Mouse (Mus musculus): Measurements from ENCODE around the gene Kdm1b. TPM values are rescaled to one million over a fixed set of nuclear protein-coding genes. Genes with fewer than 3 reads are reported as not detected.

The Kdm1b gene
- polyA plus RNA-seq, 1 experiment from 2014 or later = 11.1 TPM

DNA sequence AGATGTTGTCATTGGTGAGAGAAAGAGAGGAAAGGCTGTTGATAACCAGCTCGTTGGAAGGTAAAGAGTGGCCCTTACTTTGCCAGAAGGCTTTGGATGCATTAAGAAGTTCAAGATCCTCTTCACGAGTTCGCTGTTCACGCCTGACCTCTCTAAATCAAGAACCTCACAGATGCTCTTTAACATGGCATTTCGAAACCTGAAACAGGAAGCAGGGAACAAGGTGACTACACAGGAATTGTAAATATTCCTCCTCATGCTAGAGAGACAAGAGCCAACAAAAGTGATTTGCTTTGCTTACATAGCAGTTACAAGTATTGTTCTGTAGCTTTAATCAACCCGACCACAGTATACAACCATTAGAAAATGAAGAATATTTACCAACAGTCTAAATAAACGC is 56.0 kb downstream of the Kdm1b start:
- no peaks in the 10 kb centered on the region for H3K27me3 ChIP-seq (replicated peaks)
- H3K4me3 ChIP-seq (replicated peaks) = no peak overlapping the region
- no peak for ATAC-seq
- H3K36me3 ChIP-seq = peaks cover 7% of the 10 kb centered on the region; the same call in 1 of the 2 replicates
- no peak overlapping the region for H3K27ac ChIP-seq
- 76% methylated on average over 7 of the region's 7 CpGs for WGBS
- H3K9ac ChIP-seq = no peak overlapping the region
- peaks cover 13% of the 10 kb centered on the region for H3K4me1 ChIP-seq (replicated peaks)
- H3K4me2 ChIP-seq (replicated peaks) = no peak overlapping the region
- no peaks in the 10 kb centered on the region for H3K9me3 ChIP-seq

DNA sequence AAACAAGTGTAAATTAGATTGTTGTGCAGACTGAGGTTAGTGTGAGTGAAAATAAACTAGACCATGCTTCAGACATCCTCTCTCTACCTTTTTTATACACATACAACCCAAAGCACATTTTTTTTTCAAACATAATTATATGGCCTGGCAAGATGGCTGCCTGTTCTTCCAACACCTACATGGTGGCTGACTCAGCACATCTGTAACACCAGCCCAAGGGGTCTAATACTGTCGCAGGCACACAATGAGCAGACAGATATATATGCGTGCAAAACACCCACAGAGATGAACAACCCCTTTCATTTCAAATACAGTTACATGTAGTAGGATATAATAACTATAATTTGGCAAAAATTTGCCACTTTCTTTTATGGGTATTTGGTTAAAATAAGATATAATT is 57.3 kb downstream of the Kdm1b start:
- peaks cover 7% of the 10 kb centered on the region; the same call in 1 of the 2 replicates for H3K36me3 ChIP-seq
- WGBS = 91% methylated on average over 2 of the region's 2 CpGs
- ATAC-seq = no peak

DNA sequence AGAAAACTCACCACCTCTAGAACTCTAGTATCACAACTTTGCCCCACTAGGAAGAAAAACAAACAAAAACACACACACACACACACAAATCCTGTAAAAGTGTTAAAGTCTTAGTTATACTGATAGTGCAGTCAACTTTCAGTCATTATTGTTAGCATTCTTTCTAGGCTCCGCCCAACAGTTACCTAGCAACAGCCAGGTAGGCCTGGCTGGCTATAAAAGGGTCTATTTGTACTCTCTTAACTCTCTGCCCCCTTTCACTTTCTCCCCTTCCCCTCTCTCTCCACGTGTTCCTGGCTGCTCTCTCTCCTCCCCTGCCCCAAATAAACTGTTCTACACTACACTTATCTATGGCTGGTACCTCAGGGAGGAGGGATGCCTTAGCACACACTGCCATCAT is 60.8 kb downstream of the Kdm1b start:
- Histone ChIP-seq H3K36me3 (peaks cover 2% of the 10 kb centered on the region; the same call in 1 of the 2 replicates), H3K4me1 (replicated peaks) (peaks cover 18% of the 10 kb centered on the region), H3K4me3 (replicated peaks) (peak overlapping the region; percentile 26), H3K9me3 (no peaks in the 10 kb centered on the region), H3K4me2 (replicated peaks) (peak overlapping the region; percentile 64), H3K27me3 (replicated peaks) (no peaks in the 10 kb centered on the region), H3K9ac (no peak overlapping the region), H3K27ac (no peak overlapping the region)
- WGBS = 15% methylated on average over 2 of the region's 2 CpGs
- ATAC-seq = no peak

More for the DNA sequence above, 57.3 kb downstream of the Kdm1b start:
- H3K4me3 ChIP-seq (replicated peaks) = no peak overlapping the region
- no peaks in the 10 kb centered on the region for H3K9me3 ChIP-seq
- H3K27me3 ChIP-seq (replicated peaks) = no peaks in the 10 kb centered on the region
- no peak overlapping the region for H3K4me2 ChIP-seq (replicated peaks)
- no peak overlapping the region for H3K27ac ChIP-seq
- no peak overlapping the region for H3K9ac ChIP-seq
- H3K4me1 ChIP-seq (replicated peaks) = peaks cover 14% of the 10 kb centered on the region

DNA sequence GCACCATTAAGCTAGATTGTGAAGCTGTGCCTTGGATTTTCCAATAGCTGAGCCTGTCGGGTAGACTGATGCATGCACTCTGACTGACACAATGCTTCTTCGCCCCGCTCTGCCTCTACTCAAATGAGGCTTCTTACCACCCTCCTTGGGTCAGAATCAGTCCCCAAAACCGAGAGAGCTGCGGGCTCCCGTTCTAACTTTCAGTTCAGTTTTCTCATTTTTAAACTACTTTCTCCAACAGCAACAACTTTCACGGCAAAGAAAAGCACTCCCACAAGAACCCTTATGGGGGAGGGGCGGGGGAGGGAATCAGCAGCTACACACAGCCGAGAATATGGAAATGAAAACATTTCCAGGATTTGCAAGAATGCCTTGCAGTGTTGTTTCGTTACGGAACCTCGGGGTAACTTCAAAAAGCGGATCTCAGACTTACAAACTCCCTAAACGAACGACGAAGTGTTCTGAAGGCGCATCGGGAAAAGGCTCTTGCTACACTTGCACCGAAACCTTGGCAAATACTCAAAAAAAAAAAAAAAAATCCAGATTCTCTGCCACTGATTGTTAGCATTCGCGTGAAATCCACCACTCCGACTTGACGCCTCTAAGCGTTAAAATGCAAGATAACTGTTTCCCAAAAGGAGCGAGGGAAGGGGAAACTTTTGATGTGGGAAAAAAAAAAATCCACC is 61.7 kb downstream of the Kdm1b start:
- Histone ChIP-seq H3K4me3 (replicated peaks) (peak overlapping the region; percentile 96), H3K9ac (peak overlapping the region; percentile 96), H3K9me3 (no peaks in the 10 kb centered on the region), H3K4me1 (replicated peaks) (peaks cover 18% of the 10 kb centered on the region), H3K36me3 (no peaks in the 10 kb centered on the region), H3K4me2 (replicated peaks) (peak overlapping the region; percentile 64), H3K27ac (peak overlapping the region; percentile 100), H3K27me3 (replicated peaks) (no peaks in the 10 kb centered on the region)
- no peak for ATAC-seq
- under 1% methylated on average over 25 of the region's 25 CpGs for WGBS

DNA sequence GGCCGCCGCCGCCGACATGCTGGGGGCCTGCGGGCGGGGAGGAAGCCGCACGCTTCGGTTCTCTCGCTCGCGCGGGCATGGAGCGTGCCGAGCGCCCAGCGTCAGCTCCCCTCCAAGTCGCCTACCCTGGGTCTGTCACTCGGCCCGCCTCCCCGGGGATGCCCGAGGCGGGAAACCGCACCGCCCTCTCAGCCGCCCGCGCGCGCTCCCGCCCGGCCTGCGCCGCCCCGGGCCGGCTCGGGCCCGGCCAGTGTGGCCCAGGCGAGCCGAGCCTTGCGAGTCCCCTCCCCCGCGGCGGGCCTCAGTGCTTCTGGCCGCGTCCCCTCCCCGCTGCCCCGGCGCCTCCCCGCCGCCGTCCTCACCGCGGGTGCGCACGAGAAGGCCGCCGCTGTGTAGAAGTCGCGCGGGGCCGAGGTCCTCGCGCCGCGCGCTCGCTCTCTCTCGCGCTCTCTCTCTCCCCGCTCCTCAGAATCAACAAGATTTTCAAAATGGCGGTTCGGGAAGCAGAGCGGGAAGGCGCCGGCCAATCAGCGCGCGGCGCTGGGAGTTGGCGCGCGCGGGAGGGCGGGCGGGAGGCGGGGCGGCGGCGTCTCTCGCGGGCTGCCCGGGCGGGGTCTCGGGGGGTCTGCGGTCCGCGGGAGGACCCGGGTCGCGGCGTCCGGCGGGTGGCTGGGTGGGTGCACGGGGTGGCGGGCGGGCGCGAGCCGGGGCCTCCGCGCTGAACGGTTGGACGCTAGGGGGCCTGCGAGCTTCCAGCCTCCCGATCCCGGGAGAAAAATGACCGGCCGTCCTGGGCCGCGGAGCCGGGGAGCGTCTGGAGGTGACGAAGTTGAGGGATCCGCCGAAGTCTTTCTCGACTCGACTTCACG is 62.6 kb downstream of the Kdm1b start, which contains the start of gene Dek:
Dek (minus strand) TSS at position 491 of the 869 bp plus-strand sequence.
- peak within 1 kb of the TSS; percentile 96 for H3K9ac ChIP-seq
- H3K4me1 ChIP-seq (replicated peaks) = peaks cover 18% of the 10 kb centered on the region
- no peaks in the 10 kb centered on the region for H3K9me3 ChIP-seq
- H3K4me2 ChIP-seq (replicated peaks) = peak within 1 kb of the TSS; percentile 64
- no peaks in the 10 kb centered on the region for H3K27me3 ChIP-seq (replicated peaks)
- no peaks in the 10 kb centered on the region for H3K36me3 ChIP-seq
- peak within 1 kb of the TSS; percentile 100 for H3K27ac ChIP-seq
- WGBS = under 1% methylated on average over 113 of the region's 129 CpGs
- H3K4me3 ChIP-seq (replicated peaks) = peak within 1 kb of the TSS; percentile 96
- ATAC-seq = peak; percentile 94

DNA sequence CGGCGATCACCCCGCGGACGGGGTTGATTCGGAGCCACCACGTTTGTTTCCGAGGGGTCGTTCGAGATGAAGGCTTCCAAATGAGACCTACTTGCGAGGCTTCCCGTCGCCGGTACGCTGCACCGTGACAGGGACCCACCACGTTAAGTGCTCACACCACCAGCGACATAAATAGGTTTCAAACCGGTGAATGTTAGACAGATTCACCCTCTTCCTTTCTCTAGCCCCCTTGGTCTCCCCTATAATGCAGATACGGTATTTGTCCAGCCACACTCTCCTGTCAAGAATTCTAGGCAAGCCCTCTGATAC is 63.2 kb downstream of the Kdm1b start:
- H3K4me2 ChIP-seq (replicated peaks) = peak overlapping the region; percentile 64
- ATAC-seq = peak; percentile 31
- no peaks in the 10 kb centered on the region for H3K9me3 ChIP-seq
- H3K4me3 ChIP-seq (replicated peaks) = peak overlapping the region; percentile 96
- no peaks in the 10 kb centered on the region for H3K27me3 ChIP-seq (replicated peaks)
- peaks cover 18% of the 10 kb centered on the region for H3K4me1 ChIP-seq (replicated peaks)
- peak overlapping the region; percentile 100 for H3K27ac ChIP-seq
- H3K9ac ChIP-seq = peak overlapping the region; percentile 96
- 0% methylated on average over 20 of the region's 20 CpGs for WGBS
- no peaks in the 10 kb centered on the region for H3K36me3 ChIP-seq

DNA sequence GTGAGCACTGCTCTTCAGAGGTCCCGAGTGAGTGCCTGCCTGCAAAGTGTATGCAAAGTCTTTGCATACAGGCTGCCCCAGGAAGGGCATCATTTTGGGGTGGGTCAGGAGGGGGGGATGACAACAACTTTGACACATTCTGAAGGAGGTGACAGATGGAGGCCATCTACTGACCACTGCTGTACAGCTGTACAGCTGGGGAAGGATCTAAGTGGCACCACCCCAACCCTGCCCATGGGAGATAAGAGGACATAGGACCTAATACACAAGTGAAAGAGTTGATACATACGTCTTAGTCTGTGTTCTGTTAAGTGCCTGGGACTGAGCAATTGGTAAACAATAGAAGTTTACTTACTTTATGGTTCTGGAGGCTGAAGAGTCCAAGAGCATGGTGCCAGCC is 65.9 kb downstream of the Kdm1b start:
- no peaks in the 10 kb centered on the region for H3K27me3 ChIP-seq (replicated peaks)
- H3K36me3 ChIP-seq = no peaks in the 10 kb centered on the region
- ATAC-seq = no peak
- no peak overlapping the region for H3K27ac ChIP-seq
- no peak overlapping the region for H3K4me3 ChIP-seq (replicated peaks)
- WGBS = 45% methylated on average over 2 of the region's 2 CpGs
- H3K4me1 ChIP-seq (replicated peaks) = peaks cover 6% of the 10 kb centered on the region; the same call in 1 of the 2 replicates
- no peak overlapping the region for H3K4me2 ChIP-seq (replicated peaks)
- H3K9ac ChIP-seq = no peak overlapping the region
- no peaks in the 10 kb centered on the region for H3K9me3 ChIP-seq

DNA sequence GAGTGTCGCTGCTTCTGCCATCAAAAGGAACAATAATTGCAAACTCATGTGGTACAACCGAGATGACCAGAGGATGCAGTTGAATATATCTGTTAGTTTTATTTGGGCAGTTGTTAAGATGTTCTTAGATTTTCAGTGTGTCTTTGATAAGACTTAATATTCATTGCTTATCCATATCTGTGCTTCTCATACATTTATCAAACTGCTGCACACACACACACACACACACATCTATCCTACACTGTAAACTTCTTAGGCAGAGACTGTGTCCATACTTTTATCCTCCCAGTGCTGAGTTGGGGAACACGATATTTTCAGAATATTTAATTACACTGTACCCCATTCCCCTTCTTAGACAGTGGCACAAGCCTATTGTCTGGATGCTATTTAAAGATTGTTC is 67.9 kb downstream of the Kdm1b start:
- H3K36me3 ChIP-seq = no peaks in the 10 kb centered on the region
- WGBS = 77% methylated on average over 3 of the region's 3 CpGs
- no peak overlapping the region for H3K9ac ChIP-seq
- H3K27me3 ChIP-seq (replicated peaks) = no peaks in the 10 kb centered on the region
- H3K4me2 ChIP-seq (replicated peaks) = no peak overlapping the region
- no peaks in the 10 kb centered on the region for H3K9me3 ChIP-seq
- no peak for ATAC-seq
- H3K4me1 ChIP-seq (replicated peaks) = 0 out of 2 replicates have a peak, but pooled peaks cover 5% of the 10 kb centered on the region
- H3K4me3 ChIP-seq (replicated peaks) = no peak overlapping the region
- no peak overlapping the region for H3K27ac ChIP-seq

DNA sequence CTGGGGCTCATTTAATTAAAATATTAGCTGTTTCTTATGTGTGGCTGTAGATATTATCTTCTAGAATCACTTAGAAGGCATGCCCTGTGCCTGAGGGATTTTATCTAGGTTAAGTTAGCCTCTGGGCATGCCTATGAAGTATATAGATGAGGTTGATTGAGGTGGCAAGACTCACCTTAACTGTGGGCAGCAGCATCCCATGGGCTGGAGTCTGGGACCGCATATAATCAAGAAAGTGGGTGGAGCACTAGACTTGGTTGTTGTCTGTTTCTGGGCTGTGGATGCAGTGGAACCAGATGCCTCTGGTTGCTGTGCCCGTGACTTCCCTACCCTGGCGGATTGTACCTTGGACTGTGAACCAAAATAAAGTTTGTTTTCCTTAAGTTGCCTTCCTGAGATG is 68.8 kb downstream of the Kdm1b start:
- no peak for ATAC-seq
- Histone ChIP-seq H3K27ac (no peak overlapping the region), H3K9me3 (no peaks in the 10 kb centered on the region), H3K4me1 (replicated peaks) (0 out of 2 replicates have a peak, but pooled peaks cover 4% of the 10 kb centered on the region), H3K9ac (no peak overlapping the region), H3K36me3 (no peaks in the 10 kb centered on the region), H3K4me2 (replicated peaks) (no peak overlapping the region), H3K4me3 (replicated peaks) (no peak overlapping the region), H3K27me3 (replicated peaks) (no peaks in the 10 kb centered on the region)
- WGBS = 78% methylated on average over 3 of the region's 3 CpGs

DNA sequence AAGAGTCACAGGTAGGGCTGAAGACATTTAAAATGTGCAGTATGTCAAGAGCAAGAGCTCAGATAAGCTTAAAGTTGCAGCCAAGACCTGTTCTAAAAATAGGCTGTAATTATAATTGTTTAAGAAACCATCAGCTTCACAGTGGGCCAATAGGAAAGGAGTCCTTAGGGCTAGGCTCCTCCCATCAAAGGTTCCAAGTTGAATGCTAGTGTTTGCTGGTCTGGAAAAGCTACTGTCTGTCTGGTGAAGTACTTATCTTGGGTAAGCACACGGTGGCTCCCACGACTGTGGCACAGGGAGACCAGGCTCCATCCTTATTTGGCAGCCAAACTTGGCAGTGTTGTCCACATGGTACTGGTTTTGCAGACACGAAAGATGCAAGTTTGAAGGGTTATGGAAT is 69.6 kb downstream of the Kdm1b start:
- Histone ChIP-seq H3K27me3 (replicated peaks) (no peaks in the 10 kb centered on the region), H3K4me3 (replicated peaks) (no peak overlapping the region), H3K9ac (no peak overlapping the region), H3K27ac (no peak overlapping the region), H3K36me3 (no peaks in the 10 kb centered on the region), H3K4me2 (replicated peaks) (no peak overlapping the region), H3K9me3 (no peaks in the 10 kb centered on the region), H3K4me1 (replicated peaks) (no peaks in the 10 kb centered on the region)
- ATAC-seq = peak; percentile 77
- WGBS = 48% methylated on average over 3 of the region's 3 CpGs

DNA sequence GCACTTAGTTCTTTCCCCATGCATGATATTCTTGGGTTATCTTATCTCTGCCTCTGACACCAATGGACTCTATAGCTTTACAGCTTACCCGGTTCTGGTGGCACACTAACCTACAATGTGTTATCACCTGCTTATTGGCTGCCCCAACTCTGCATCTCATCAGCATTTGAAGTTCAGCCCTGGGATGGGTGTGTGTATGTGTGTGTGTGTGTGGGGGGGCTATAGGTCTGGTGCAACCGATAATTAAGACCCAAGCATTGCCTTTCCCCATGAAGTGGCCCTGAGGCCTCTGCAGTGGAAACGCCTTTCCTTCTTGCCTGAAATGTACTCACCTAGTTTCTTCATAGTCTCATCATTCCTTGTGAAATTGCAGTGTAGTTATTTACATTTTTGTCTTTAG is 72.7 kb downstream of the Kdm1b start:
- Histone ChIP-seq H3K4me2 (replicated peaks) (no peak overlapping the region), H3K4me1 (replicated peaks) (no peaks in the 10 kb centered on the region), H3K36me3 (no peaks in the 10 kb centered on the region), H3K4me3 (replicated peaks) (no peak overlapping the region), H3K27ac (no peak overlapping the region), H3K27me3 (replicated peaks) (no peaks in the 10 kb centered on the region), H3K9ac (no peak overlapping the region), H3K9me3 (no peaks in the 10 kb centered on the region)
- no peak for ATAC-seq
- WGBS = 81% methylated on average over 3 of the region's 3 CpGs

DNA sequence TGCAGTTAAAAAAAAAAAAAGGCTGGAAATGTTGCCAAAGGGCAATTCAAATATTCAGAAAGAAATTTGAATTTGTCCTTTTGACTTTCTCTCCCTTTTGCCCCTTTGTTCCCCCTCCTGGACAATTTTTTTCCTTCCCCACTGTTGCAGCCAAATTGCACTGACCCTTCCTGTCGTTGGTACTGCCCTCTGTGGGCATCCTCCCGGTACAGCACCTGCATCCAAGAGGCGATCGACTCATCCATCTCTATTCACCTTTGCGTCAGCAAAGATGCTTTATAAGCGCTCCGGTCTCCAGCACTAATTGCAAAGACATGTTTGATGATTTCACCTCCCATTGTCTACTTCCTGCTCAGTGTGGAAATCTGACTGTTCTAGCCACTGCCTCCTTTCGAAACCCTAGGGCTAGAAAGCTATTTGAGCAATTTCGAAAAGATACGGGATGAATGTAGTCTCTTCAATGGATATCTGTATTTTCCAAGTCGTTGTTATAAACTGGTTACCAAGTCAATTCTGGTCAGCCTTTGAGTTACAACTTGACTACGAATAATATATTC is 78.1 kb downstream of the Kdm1b start:
- H3K4me3 ChIP-seq (replicated peaks) = no peak overlapping the region
- no peak for ATAC-seq
- H3K27ac ChIP-seq = no peak overlapping the region
- H3K36me3 ChIP-seq = no peaks in the 10 kb centered on the region
- H3K4me1 ChIP-seq (replicated peaks) = 0 out of 2 replicates have a peak, but pooled peaks cover 8% of the 10 kb centered on the region
- no peak overlapping the region for H3K4me2 ChIP-seq (replicated peaks)
- 39% methylated on average over 12 of the region's 12 CpGs for WGBS
- H3K27me3 ChIP-seq (replicated peaks) = peaks cover 11% of the 10 kb centered on the region; the same call in 1 of the 2 replicates
- no peaks in the 10 kb centered on the region for H3K9me3 ChIP-seq
- no peak overlapping the region for H3K9ac ChIP-seq

All from intestine, embryonic 15.5 days (tissue).